Mouse (Mus musculus): ENCODE data around the gene Frmd4a.

Frmd4a gene

GRCm38 (mm10) chr2:4620640-4621401, 603.3 kb downstream of the Frmd4a start:
- no peak for DNase-seq (ENCODE audit: low spot score)

GRCm38 (mm10) chr2:4621471-4621985, 604.0 kb downstream of the Frmd4a start:
- no peak for DNase-seq (ENCODE audit: low spot score)

GRCm38 (mm10) chr2:4626911-4627310, 609.4 kb downstream of the Frmd4a start:
- DNase-seq (ENCODE audit: low spot score), result no peak

GRCm38 (mm10) chr2:4628920-4629319, 611.4 kb downstream of the Frmd4a start:
- DNase-seq (ENCODE audit: low spot score), result no peak

- DNase-seq (ENCODE audit: low spot score), result no peak
These were observed 612.0 kb downstream of the Frmd4a start for GRCm38 (mm10) chr2:4629470-4629869.

GRCm38 (mm10) chr2:4630197-4630835, 612.8 kb downstream of the Frmd4a start:
- no peak for DNase-seq (ENCODE audit: low spot score)

GRCm38 (mm10) chr2:4635804-4636203, 618.3 kb downstream of the Frmd4a start:
- no peak for DNase-seq (ENCODE audit: low spot score)

- DNase-seq (ENCODE audit: low spot score), result no peak
These were observed 619.1 kb downstream of the Frmd4a start for GRCm38 (mm10) chr2:4636656-4637055.

GRCm38 (mm10) chr2:4638189-4638588, 620.7 kb downstream of the Frmd4a start:
- DNase-seq (ENCODE audit: low spot score), result no peak

GRCm38 (mm10) chr2:4645066-4645465, 627.5 kb downstream of the Frmd4a start:
- DNase-seq (ENCODE audit: low spot score), result no peak

- DNase-seq (ENCODE audit: low spot score), result no peak
These were observed 630.6 kb downstream of the Frmd4a start for GRCm38 (mm10) chr2:4648094-4648493.

- DNase-seq (ENCODE audit: low spot score), result no peak
These were observed 632.1 kb downstream of the Frmd4a start for GRCm38 (mm10) chr2:4649646-4650045.

- peak; percentile 86 for DNase-seq (ENCODE audit: low spot score)
These were observed 634.2 kb downstream of the Frmd4a start, which contains the start of gene Prpf18 for GRCm38 (mm10) chr2:4651500-4652285. Gene Prpf18, minus strand, starts transcription at chr2:4652113.

- DNase-seq (ENCODE audit: low spot score), result no peak
These were observed 643.2 kb downstream of the Frmd4a start for GRCm38 (mm10) chr2:4660677-4661076.

All from yolk sac, embryonic 10.5 days (tissue).